Mouse (Mus musculus): ENCODE data around the gene Nrbf2. TPM values are rescaled to one million over a fixed set of nuclear protein-coding genes. Genes with fewer than 3 reads are reported as not detected.

Nrbf2 gene
- polyA plus RNA-seq, 1 experiment, result 8.5 TPM

GRCm38 (mm10) chr10:67250846-67251245, 34.3 kb downstream of the Nrbf2 start:
- TF ChIP-seq POLR2A (IDR thresholded peaks at IDR 0.05; ENCODE audit: low read depth, low read length) (no peak), CTCF (IDR thresholded peaks at IDR 0.05; ENCODE audit: extremely low read depth, insufficient read depth, insufficient read length, insufficient replicate concordance) (no peak)
- no peaks in the 10 kb centered on the region for H3K27me3 ChIP-seq (ENCODE audit: control insufficient read depth, insufficient read depth, low read length)
- no peaks in the 10 kb centered on the region for H3K4me1 ChIP-seq (ENCODE audit: control insufficient read depth, insufficient read depth, insufficient read length)
- no peak overlapping the region for H3K4me3 ChIP-seq (ENCODE audit: extremely low read depth, insufficient read depth, insufficient read length)
- no peak for DNase-seq (ENCODE audit: low read depth in 1 of 2, low spot score in 2 of 2)
- WGBS, result 93% methylated on average over 6 of the region's 6 CpGs
- H3K27ac ChIP-seq (ENCODE audit: insufficient read depth, low read length), result no peak overlapping the region
- peaks cover 51% of the 10 kb centered on the region for H3K36me3 ChIP-seq (ENCODE audit: control insufficient read depth, insufficient read depth, low read length)

- no peak for DNase-seq (ENCODE audit: low read depth in 1 of 2, low spot score in 2 of 2)
- peaks cover 52% of the 10 kb centered on the region for H3K36me3 ChIP-seq (ENCODE audit: control insufficient read depth, insufficient read depth, low read length)
- H3K4me1 ChIP-seq (ENCODE audit: control insufficient read depth, insufficient read depth, insufficient read length), result no peaks in the 10 kb centered on the region
- H3K4me3 ChIP-seq (ENCODE audit: extremely low read depth, insufficient read depth, insufficient read length), result no peak overlapping the region
- H3K27me3 ChIP-seq (ENCODE audit: control insufficient read depth, insufficient read depth, low read length), result no peaks in the 10 kb centered on the region
- no peak for TF ChIP-seq CTCF (IDR thresholded peaks at IDR 0.05; ENCODE audit: extremely low read depth, insufficient read depth, insufficient read length, insufficient replicate concordance)
- TF ChIP-seq POLR2A (IDR thresholded peaks at IDR 0.05; ENCODE audit: low read depth, low read length), result no peak
- H3K27ac ChIP-seq (ENCODE audit: insufficient read depth, low read length), result no peak overlapping the region
- 90% methylated on average over 2 of the region's 2 CpGs for WGBS
Observed at GRCm38 (mm10) chr10:67249486-67249885, 35.6 kb downstream of the Nrbf2 start.

- peak in 1 of 2 experiments; percentile 16 for DNase-seq (ENCODE audit: low read depth in 1 of 2, low spot score in 2 of 2)
- no peaks in the 10 kb centered on the region for H3K27me3 ChIP-seq (ENCODE audit: control insufficient read depth, insufficient read depth, low read length)
- peaks cover 47% of the 10 kb centered on the region for H3K36me3 ChIP-seq (ENCODE audit: control insufficient read depth, insufficient read depth, low read length)
Observed at GRCm38 (mm10) chr10:67247145-67247544, 38.0 kb downstream of the Nrbf2 start.

GRCm38 (mm10) chr10:67230439-67230838, 54.7 kb downstream of the Nrbf2 start:
- H3K4me1 ChIP-seq (ENCODE audit: control insufficient read depth, insufficient read depth, insufficient read length), result no peaks in the 10 kb centered on the region
- WGBS, result 91% methylated on average over 6 of the region's 6 CpGs
- no peak overlapping the region for H3K27ac ChIP-seq (ENCODE audit: insufficient read depth, low read length)
- DNase-seq (ENCODE audit: low read depth in 1 of 2, low spot score in 2 of 2), result no peak
- no peak overlapping the region for H3K4me3 ChIP-seq (ENCODE audit: extremely low read depth, insufficient read depth, insufficient read length)
- peaks cover 40% of the 10 kb centered on the region for H3K36me3 ChIP-seq (ENCODE audit: control insufficient read depth, insufficient read depth, low read length)
- no peaks in the 10 kb centered on the region for H3K27me3 ChIP-seq (ENCODE audit: control insufficient read depth, insufficient read depth, low read length)
- TF ChIP-seq CTCF (IDR thresholded peaks at IDR 0.05; ENCODE audit: extremely low read depth, insufficient read depth, insufficient read length, insufficient replicate concordance) (no peak), POLR2A (IDR thresholded peaks at IDR 0.05; ENCODE audit: low read depth, low read length) (no peak)

More at GRCm38 (mm10) chr10:67247145-67247544, 38.0 kb downstream of the Nrbf2 start:
- WGBS, result 98% methylated on average over 4 of the region's 4 CpGs
- no peak overlapping the region for H3K27ac ChIP-seq (ENCODE audit: insufficient read depth, low read length)
- TF ChIP-seq CTCF (IDR thresholded peaks at IDR 0.05; ENCODE audit: extremely low read depth, insufficient read depth, insufficient read length, insufficient replicate concordance) (peak; percentile 5; the same call in 1 of the 2 replicates), POLR2A (IDR thresholded peaks at IDR 0.05; ENCODE audit: low read depth, low read length) (no peak)
- H3K4me3 ChIP-seq (ENCODE audit: extremely low read depth, insufficient read depth, insufficient read length), result no peak overlapping the region
- no peaks in the 10 kb centered on the region for H3K4me1 ChIP-seq (ENCODE audit: control insufficient read depth, insufficient read depth, insufficient read length)

- no peaks in the 10 kb centered on the region; the same call in 1 of the 2 replicates for H3K4me1 ChIP-seq (ENCODE audit: control insufficient read depth, insufficient read depth, insufficient read length)
- H3K27me3 ChIP-seq (ENCODE audit: control insufficient read depth, insufficient read depth, low read length), result no peaks in the 10 kb centered on the region
- no peak overlapping the region for H3K27ac ChIP-seq (ENCODE audit: insufficient read depth, low read length)
- TF ChIP-seq POLR2A (IDR thresholded peaks at IDR 0.05; ENCODE audit: low read depth, low read length), result no peak
- no peak for TF ChIP-seq CTCF (IDR thresholded peaks at IDR 0.05; ENCODE audit: extremely low read depth, insufficient read depth, insufficient read length, insufficient replicate concordance)
- H3K36me3 ChIP-seq (ENCODE audit: control insufficient read depth, insufficient read depth, low read length), result peaks cover 44% of the 10 kb centered on the region
- H3K4me3 ChIP-seq (ENCODE audit: extremely low read depth, insufficient read depth, insufficient read length), result no peak overlapping the region
- no peak for DNase-seq (ENCODE audit: low read depth in 1 of 2, low spot score in 2 of 2)
- WGBS, result 91% methylated on average over 14 of the region's 14 CpGs
Observed at GRCm38 (mm10) chr10:67226543-67226942, 58.6 kb downstream of the Nrbf2 start.

GRCm38 (mm10) chr10:67226109-67226508, 59.0 kb downstream of the Nrbf2 start:
- Histone ChIP-seq H3K27me3 (ENCODE audit: control insufficient read depth, insufficient read depth, low read length) (no peaks in the 10 kb centered on the region), H3K36me3 (ENCODE audit: control insufficient read depth, insufficient read depth, low read length) (peaks cover 46% of the 10 kb centered on the region), H3K27ac (ENCODE audit: insufficient read depth, low read length) (no peak overlapping the region), H3K4me3 (ENCODE audit: extremely low read depth, insufficient read depth, insufficient read length) (no peak overlapping the region), H3K4me1 (ENCODE audit: control insufficient read depth, insufficient read depth, insufficient read length) (no peaks in the 10 kb centered on the region; the same call in 1 of the 2 replicates)
- 21% methylated on average over 7 of the region's 7 CpGs for WGBS
- peak in 1 of 2 experiments; percentile 24 for DNase-seq (ENCODE audit: low read depth in 1 of 2, low spot score in 2 of 2)
- TF ChIP-seq POLR2A (IDR thresholded peaks at IDR 0.05; ENCODE audit: low read depth, low read length), result no peak
- no peak for TF ChIP-seq CTCF (IDR thresholded peaks at IDR 0.05; ENCODE audit: extremely low read depth, insufficient read depth, insufficient read length, insufficient replicate concordance)

GRCm38 (mm10) chr10:67225528-67225927, 59.6 kb downstream of the Nrbf2 start:
- Histone ChIP-seq H3K4me3 (ENCODE audit: extremely low read depth, insufficient read depth, insufficient read length) (no peak overlapping the region), H3K36me3 (ENCODE audit: control insufficient read depth, insufficient read depth, low read length) (peaks cover 43% of the 10 kb centered on the region), H3K27ac (ENCODE audit: insufficient read depth, low read length) (no peak overlapping the region), H3K27me3 (ENCODE audit: control insufficient read depth, insufficient read depth, low read length) (no peaks in the 10 kb centered on the region), H3K4me1 (ENCODE audit: control insufficient read depth, insufficient read depth, insufficient read length) (no peaks in the 10 kb centered on the region; the same call in 1 of the 2 replicates)
- DNase-seq (ENCODE audit: low read depth in 1 of 2, low spot score in 2 of 2), result no peak
- WGBS, result 76% methylated on average over 6 of the region's 6 CpGs
- TF ChIP-seq CTCF (IDR thresholded peaks at IDR 0.05; ENCODE audit: extremely low read depth, insufficient read depth, insufficient read length, insufficient replicate concordance), result no peak
- no peak for TF ChIP-seq POLR2A (IDR thresholded peaks at IDR 0.05; ENCODE audit: low read depth, low read length)

All from spleen, adult 2 months (tissue).